Mouse (Mus musculus): ENCODE data around the gene Lrrc26.

- TF ChIP-seq CTCF (IDR thresholded peaks at IDR 0.05; ENCODE audit: borderline replicate concordance, insufficient read depth, low read depth, low read length) (no peak), POLR2A (IDR thresholded peaks at IDR 0.05; ENCODE audit: borderline replicate concordance, insufficient read depth, low read length) (no peak)
Observed at GRCm38 (mm10) chr2:25293706-25294105, 4.0 kb downstream of the Lrrc26 start.

Data from cerebellum, adult 2 months (tissue).